Mouse (Mus musculus) erythroblast, adult 5-6 weeks (primary cell): ENCODE data around the gene Herc2. TPM values are rescaled to one million over a fixed set of nuclear protein-coding genes. Genes with fewer than 3 reads are reported as not detected.

ENCODE experiments used
- ATAC-seq: replicated peaks from 2 replicates; pipeline ENCODE4 v1.8.0; 2016; ENCODE audit warnings: moderate number of reproducible peaks, mild to moderate bottlenecking, moderate TSS enrichment, inconsistent platforms; ENCODE audit not compliant: poor library complexity, low FRiP score, severe bottlenecking
- total RNA-seq, 2 experiments: library from RNA; stranded (forward) in 1 of 2; stranded (reverse) in 1 of 2; fragments of 150-400 nt in 1 of 2; fragments of 200-764, 138-1000 nt in 1 of 2; gene quantifications; 2 replicates each; pipeline versions ENCODE4 v1.2.3 to v1.2.4; 2015 to 2017; ENCODE audit warnings: low replicate concordance in 2 of 2

Herc2 gene
- total RNA-seq, 2 experiments from 2014 or later = 37.7 to 75.0 TPM

DNA sequence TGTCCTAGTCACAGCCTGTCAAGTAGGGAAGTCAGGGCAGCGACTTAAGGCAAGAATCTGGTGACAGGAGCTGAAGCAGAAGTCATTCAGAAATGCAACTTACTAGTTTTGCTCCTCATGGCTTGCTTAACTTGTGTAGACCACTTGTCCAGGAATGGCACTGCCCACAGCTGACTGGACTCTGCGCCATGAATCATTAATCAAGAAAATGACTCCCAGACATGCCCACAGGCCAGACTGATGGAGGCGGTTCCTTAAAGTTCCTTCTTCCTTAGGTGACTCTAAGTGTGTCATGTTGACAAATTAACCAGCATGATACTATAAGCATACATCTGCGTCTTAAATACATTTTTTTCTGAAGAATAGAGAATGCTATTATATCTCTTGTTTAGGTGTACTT, 113.3 kb downstream of the Herc2 start:
- ATAC-seq = no peak

DNA sequence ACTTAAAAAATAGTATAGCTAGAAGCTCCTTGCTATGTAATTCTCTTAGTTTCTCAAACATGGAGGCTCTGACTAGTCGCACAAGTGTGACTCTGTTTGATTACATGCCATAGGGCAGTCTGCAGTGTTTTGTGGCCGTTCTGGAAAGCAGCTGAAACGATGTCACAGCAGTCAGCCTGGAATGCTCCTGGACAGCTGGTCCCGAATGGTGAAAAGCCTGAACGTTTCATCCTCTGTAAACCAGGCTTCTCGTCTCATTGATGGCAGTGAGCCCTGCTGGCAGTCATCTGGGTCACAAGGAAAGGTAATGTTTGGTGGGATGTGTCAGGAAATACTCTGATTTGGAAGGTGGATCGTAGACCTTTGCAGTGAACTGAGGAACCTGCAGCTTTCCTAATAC, 118.7 kb downstream of the Herc2 start:
- ATAC-seq = no peak

DNA sequence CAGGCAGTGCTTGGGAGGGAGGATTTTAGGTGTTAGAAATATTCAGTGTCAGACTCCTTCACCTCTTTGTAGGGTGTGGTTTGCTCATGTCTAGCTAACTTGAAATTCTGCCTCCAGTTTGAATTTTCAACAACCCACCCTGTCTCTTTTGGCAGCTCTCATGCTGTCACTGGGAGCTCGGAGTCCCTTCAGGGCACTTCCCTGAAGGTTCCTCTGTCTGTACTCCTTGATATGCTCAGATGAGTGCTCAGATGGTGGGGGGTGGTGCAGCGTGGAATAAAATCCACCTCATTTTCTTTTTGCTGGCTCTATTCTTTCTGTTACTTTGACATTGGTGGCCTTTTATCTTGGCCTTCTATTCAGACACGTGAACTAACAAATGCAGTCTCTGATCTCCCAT, 127.4 kb downstream of the Herc2 start:
- ATAC-seq = no peak

DNA sequence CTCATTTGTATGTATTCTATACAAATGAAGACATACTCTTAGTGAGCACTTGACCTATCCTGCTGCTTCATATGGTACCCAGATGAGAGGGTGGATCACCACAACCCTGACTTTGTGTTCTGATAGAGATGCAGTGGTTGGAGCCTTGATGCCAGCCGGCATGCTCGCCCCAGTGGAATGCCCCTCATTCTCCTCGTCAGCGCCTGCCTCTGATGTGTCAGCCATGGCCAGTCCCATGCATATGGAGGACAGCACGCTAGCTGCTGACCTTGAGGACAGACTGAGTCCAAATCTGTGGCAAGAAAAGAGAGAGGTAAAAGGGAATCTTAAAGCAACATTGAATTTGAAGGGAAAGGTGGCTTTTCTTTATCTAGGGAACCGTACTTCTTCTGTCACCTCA, 141.0 kb downstream of the Herc2 start:
- ATAC-seq = no peak

DNA sequence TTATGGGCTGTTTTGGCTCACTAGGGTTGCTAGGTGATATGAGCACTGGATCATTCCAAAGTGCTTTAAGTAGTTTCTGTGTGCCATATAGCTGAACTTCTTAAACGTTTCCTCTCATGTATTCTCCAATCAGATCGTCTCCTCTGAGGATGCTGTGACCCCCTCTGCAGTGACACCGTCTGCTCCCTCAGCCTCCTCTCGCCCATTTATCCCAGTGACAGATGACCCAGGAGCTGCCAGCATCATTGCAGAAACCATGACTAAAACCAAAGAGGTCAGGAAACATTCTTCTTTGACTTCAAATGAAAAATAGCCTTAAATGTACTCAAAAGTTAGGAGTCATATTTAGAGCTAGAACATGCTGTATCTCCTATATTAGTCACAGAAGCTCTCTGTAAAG, 141.7 kb downstream of the Herc2 start:
- no peak for ATAC-seq

DNA sequence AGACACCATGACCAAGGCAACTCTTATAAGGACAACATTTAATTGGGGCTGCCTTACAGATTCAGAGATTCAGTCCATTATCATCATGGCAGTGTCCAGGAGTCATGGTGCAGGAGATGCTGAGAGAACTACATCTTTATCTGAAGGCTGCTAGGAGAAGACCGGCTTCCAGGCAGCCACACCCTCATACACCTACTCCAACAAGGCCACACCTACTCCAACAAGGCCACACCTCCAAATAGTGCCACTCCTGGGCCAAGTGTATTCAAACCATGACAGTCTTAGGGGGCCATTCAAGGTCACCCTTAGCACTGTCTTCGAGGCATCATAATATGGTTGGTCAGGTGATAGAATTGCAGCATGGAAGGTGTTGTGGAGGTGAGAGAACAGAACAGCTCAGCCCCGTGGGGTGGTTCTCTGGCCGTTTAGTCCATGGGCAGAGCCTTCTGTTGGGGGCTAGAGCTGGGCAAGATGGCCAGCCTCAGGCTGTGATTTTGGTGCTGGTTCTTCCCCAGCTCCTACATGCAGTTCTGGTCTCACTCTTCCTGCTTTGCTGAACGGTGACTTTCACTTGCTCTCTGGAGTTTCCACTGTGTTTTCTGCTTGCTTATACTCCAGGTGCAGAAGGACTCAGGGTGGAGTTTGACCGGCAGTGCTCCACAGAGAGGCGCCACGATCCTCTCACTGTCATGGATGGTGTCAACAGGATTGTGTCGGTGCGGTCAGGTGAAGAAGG, 151.7 kb downstream of the Herc2 start:
- ATAC-seq = no peak

DNA sequence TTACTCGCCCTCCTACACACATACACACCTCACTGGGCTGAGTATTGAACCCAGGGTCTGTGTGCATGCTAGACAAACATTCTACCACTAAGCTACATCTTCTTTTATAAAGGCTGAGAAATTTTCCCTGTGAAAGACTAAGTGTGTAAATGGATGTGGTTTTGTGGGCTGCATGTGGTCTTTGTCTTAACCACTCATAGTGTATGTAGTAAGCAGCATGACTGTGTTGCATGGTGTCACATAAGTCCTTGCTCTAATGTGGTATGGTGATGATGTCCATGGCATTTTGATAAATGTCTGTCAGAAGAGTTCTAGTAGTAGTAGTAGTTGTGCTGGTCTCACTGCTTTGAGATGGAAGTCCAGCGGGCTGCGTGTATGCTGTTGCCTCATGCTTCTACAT, 152.8 kb downstream of the Herc2 start:
- ATAC-seq = no peak

DNA sequence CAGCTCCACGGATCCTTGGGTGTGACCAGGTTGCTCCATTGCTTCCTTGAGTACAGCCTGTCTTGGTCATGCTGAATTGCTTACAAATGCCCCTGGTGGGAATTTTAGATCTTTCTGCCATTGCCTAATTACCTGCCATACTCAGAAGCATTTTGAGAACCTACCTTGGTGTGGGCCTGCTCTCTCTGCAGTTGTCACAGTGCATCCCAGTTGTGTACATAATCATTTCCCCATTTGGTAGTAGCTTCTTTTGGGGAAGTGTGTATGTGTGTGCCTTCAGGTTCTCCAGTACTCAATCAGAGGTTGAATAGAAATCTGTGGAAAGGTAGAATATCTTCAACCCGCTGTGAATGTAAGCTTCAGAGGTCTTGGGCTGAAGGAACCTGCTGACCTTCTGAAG, 153.3 kb downstream of the Herc2 start:
- ATAC-seq = no peak

DNA sequence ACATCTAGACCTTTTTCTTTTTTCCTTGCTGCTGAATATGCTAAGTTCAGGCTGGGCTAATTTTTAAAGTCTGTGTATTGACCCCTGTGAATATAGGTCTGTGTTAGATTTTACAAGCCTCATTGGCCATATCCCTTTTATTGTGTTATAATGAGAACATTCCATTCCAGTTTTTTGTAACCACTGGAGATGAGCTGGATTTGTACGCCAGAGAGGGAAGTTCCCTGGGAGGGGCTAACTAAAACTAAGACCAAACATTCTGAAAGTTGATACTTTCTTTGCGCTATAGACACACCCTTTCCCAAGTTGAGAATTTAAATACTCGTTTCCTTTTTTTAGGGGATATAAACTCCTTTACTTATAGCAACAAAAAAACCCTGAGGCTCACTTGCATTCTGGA, 154.9 kb downstream of the Herc2 start:
- no peak for ATAC-seq

DNA sequence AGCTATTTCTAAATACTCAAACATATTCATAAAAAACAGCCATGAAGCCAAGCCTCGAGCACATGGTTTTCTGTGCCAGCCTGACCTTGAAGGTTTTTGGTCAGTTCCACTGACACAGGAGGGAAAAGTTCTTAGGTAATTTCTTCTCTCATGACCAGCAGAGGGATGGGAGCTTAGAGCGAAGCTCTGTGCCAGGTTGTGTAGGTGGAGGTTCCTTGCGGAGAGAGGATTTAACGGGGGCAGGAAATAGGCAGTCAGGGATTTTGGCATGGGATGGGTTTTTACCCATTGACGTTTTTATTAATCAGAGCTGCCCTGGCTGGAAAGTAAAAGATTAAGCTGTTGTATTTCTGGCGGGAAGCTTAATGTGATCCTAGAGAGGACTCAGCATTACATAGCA, 170.8 kb downstream of the Herc2 start:
- no peak for ATAC-seq

DNA sequence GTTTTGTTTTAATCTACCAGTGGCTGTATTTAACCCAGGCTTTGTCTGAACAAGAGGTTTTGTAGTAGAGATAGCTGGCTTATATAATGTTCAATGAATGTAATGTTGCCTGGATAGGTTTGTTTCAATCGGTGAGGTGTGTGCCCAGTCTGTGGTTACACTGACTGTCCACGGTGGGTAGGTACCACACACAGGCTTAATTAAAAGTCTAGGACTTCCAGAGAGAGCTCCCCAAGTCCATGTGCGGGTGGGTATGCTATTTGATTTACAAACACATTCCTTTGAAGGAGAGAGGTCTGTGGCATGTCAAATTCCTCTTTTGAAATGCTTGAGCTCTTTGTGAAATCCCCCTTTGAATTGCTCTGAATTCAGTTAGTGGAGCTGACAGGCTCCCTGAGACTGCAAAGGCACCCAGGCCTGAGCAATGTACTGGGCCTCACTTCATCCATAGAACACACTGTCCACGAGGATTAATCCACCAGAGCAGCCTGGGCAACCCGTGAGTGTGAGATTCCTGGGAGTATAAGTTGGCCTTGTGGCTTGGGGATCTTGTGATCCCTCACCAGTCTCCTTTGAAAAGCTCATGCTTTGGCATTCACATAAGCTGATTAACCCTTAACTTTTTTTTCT, 185.9 kb downstream of the Herc2 start:
- ATAC-seq = no peak

DNA sequence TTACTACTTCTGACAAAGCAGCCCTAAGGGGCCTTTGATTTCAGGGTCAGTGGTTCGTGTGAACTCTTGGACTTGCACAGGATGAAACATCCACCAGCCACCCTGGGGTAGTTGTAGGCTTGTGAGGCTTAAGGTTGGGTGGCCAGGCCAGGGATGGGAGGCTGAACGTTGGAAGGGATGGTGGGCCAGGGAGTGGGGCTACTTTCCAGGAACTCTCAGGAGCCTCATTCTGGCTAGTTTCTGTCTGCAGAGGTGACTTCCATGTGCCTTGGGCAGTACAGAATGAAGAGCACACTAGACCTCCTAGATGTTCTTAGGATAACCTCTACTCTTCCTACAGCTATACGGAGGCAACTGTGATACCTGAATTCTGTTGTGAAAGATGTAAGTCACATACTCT, 186.6 kb downstream of the Herc2 start:
- ATAC-seq = no peak

DNA sequence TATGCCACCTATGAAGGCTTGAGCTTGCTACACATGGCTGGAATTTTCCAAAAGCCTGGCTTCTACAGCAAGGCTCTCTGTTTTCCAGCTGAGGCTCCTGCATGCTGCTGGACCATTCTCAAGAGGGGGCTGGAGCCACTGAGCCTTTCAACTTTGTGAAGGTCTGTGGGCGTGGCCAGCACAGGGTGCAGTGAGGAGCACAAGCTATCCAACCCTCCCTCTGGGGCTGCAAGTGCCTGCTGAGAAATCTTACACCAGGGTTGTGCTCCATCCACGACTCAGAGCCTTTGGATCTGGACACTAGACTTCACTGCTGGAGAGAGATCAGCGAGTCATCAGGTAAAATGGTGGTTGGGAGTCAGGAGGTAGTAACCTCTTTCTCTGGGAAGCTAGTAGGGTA, 189.5 kb downstream of the Herc2 start, which contains the start of gene Oca2:
Oca2 (plus strand) TSS at position 218 of the 400 bp plus-strand sequence.
- no peak for ATAC-seq

DNA sequence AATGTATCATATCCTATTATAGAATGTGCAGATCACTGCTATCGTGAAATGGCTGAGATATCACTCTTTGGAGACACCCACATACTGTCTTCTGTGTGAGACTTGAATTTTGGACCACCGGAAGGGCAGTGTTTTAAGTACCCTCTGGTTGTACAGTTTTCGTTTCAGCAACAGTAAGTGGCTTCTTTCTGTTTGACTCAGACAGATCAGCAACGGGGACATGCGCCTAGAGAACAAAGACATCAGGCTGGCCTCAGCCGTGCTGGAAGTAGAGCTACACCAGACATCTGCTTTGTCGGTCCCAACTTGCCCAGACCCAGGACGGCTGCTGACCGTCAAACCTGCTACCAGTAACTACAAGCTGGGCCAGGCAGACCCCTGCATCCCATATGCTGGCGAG, 204.6 kb downstream of the Herc2 start:
- no peak for ATAC-seq

DNA sequence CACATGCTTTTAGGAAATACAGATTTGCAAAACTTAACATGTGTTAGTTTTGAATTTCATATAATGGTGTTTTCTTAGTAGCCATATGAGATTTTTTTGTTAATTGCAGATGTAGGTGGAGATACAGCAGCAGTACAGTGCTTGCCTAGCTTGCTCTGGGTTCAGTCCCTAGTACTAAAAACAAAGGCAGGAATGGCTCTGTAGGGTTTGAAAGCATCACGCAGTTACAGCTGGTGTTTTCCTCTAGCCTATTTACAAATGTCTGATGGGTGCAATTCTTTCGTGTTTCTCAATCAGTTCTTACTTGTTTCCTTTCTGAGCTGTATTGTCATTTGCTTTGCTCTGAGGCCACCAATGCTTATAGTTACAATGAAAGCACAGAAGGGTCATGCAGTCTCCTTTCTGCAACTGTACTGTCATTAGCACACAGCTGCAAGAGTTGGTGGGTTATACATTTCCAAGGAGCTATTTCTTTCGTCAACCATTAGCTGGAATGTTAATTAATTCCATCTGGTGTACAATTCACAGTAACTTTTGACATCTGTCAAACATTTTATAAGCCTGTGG, 208.0 kb downstream of the Herc2 start:
- no peak for ATAC-seq

DNA sequence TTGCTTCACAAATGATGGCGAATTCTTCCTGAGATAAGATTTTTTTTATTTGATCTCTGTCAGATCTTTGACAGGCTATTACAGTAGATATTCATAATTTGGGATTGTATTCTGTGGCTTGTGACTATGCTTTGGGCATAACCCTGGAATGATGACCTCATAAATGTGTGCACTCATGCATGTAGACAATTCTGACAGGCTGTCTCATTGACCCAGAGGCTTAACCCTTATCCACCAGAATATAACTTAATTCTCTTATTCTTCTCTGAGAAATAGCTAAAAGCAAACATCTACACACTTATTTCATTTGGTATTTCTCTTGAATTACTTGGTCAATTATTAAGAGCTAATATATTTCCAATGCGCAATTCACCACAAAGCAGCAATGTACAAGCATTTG, 227.5 kb downstream of the Herc2 start:
- no peak for ATAC-seq

Other genes starting within 250 kb of the Herc2 start
- 18.8 and 24.2 TPM in 2 replicates for gene Cyfip1, start 208.5 kb upstream of the Herc2 start, total RNA-seq (2015; ENCODE audit: low replicate concordance)
- gene Cyfip1, start 208.5 kb upstream of the Herc2 start, total RNA-seq (2017; ENCODE audit: low replicate concordance) = 11.0 and 13.8 TPM in 2 replicates
- gene Nipa2, start 87.7 kb upstream of the Herc2 start, total RNA-seq (2015; ENCODE audit: low replicate concordance) = 27.9 and 35.1 TPM in 2 replicates
- 22.0 and 30.4 TPM in 2 replicates for gene Nipa2, start 87.7 kb upstream of the Herc2 start, total RNA-seq (2017; ENCODE audit: low replicate concordance)
- 10.9 and 13.3 TPM in 2 replicates for gene Nipa1, start 30.2 kb upstream of the Herc2 start, total RNA-seq (2015; ENCODE audit: low replicate concordance)
- gene Nipa1, start 30.2 kb upstream of the Herc2 start, total RNA-seq (2017; ENCODE audit: low replicate concordance) = 21.0 and 26.6 TPM in 2 replicates
- not detected in 2 replicates for gene Oca2, start 189.6 kb downstream of the Herc2 start, total RNA-seq (2015; ENCODE audit: low replicate concordance)
- not detected in 2 replicates for gene Oca2, start 189.6 kb downstream of the Herc2 start, total RNA-seq (2017; ENCODE audit: low replicate concordance)